ENCODE assay signal across 17 mouse cellular contexts in genomic region chr1:91437573-91437972, GRCm38 (mm10). TPM values are rescaled to one million over a fixed set of nuclear protein-coding genes. Genes with fewer than 3 reads are reported as not detected.
DNase-seq lines count a peak whose midpoint lies in the region; ATAC-seq and TF ChIP-seq lines count a peak whose summit lies in the region.
"Had no signal": no experiment of that assay in that cellular context is flagged by ENCODE, and none has a peak within 500 bp of the region (broad histone marks: within the 10 kb centered on the region; RNA-seq: fewer than 3 reads in every experiment).

No protein-coding gene starts in this region.

- WGBS in liver, postnatal 0 days (ENCODE audit: insufficient replicate concordance) = 56% methylated on average over 7 of the region's 7 CpGs
- WGBS in liver, embryonic 11.5 days = 87% methylated on average over 7 of the region's 7 CpGs
- WGBS in lung, embryonic 16.5 days = 86% methylated on average over 7 of the region's 7 CpGs
- 85% methylated on average over 7 of the region's 7 CpGs for WGBS in small intestine, adult 2 months

- no peaks in the 10 kb centered on the region for H3K9me3 ChIP-seq in liver, postnatal 0 days (ENCODE audit: low read length)
- no peaks in the 10 kb centered on the region for H3K9me3 ChIP-seq in liver, embryonic 11.5 days (ENCODE audit: control insufficient read depth, low read length)
- H3K9me3 ChIP-seq in lung, embryonic 16.5 days (ENCODE audit: control insufficient read depth, low read length) = no peaks in the 10 kb centered on the region
- H3K9me3 ChIP-seq: heart, embryonic 13.5 days; liver, embryonic 15.5 days; midbrain, embryonic 13.5 days had no signal

- no peak for TF ChIP-seq CTCF in gastrocnemius, adult 2 months (IDR thresholded peaks at IDR 0.05)
- TF ChIP-seq CTCF in liver, postnatal 0 days (IDR thresholded peaks at IDR 0.05; ENCODE audit: low read depth) = no peak
- no peak for TF ChIP-seq CTCF in small intestine, adult 2 months (IDR thresholded peaks at IDR 0.05; ENCODE audit: extremely low read depth, insufficient read length, insufficient replicate concordance, low read depth, low read length)

- H3K36me3 ChIP-seq in liver, postnatal 0 days (replicated peaks; ENCODE audit: insufficient read depth, low read length) = peaks cover 37% of the 10 kb centered on the region
- H3K36me3 ChIP-seq in liver, embryonic 11.5 days (ENCODE audit: control insufficient read depth, insufficient read depth, low read length) = peaks cover 5% of the 10 kb centered on the region
- H3K36me3 ChIP-seq in lung, embryonic 16.5 days (ENCODE audit: control insufficient read depth, insufficient read depth, low read length) = peaks cover 27% of the 10 kb centered on the region
- H3K36me3 ChIP-seq in small intestine, adult 2 months (ENCODE audit: control insufficient read depth, insufficient read depth, low read length) = peaks cover 54% of the 10 kb centered on the region

- TF ChIP-seq EP300 in liver, postnatal 0 days (IDR thresholded peaks at IDR 0.05; ENCODE audit: low read depth) = peak; percentile 67; the same call in 1 of the 2 replicates

- no peak for TF ChIP-seq POLR2A in small intestine, adult 2 months (IDR thresholded peaks at IDR 0.05; ENCODE audit: low read depth, low read length)

- no peak overlapping the region for H3K4me3 ChIP-seq in gastrocnemius, adult 2 months
- H3K4me3 ChIP-seq in liver, postnatal 0 days (ENCODE audit: low read depth, low read length) = no peak overlapping the region
- H3K4me3 ChIP-seq in liver, embryonic 11.5 days (ENCODE audit: low read depth, low read length) = no peak overlapping the region
- H3K4me3 ChIP-seq in lung, embryonic 16.5 days (ENCODE audit: low read length) = no peak overlapping the region
- H3K4me3 ChIP-seq in small intestine, adult 2 months (ENCODE audit: low read depth, low read length) = no peak overlapping the region
- H3K4me3 ChIP-seq: heart, embryonic 13.5 days; liver, embryonic 15.5 days; midbrain, embryonic 13.5 days had no signal

- H3K4me2 ChIP-seq in liver, postnatal 0 days (ENCODE audit: low read depth, low read length) = no peak overlapping the region
- H3K4me2 ChIP-seq in liver, embryonic 11.5 days = no peak overlapping the region
- no peak overlapping the region for H3K4me2 ChIP-seq in lung, embryonic 16.5 days (ENCODE audit: low read depth, low read length)
- H3K4me2 ChIP-seq: heart, embryonic 13.5 days; hindbrain, embryonic 14.5 days; liver, embryonic 15.5 days; midbrain, embryonic 13.5 days had no signal

- peaks cover 39% of the 10 kb centered on the region for H3K4me1 ChIP-seq in liver, postnatal 0 days (ENCODE audit: insufficient read depth)
- H3K4me1 ChIP-seq in liver, embryonic 11.5 days (replicated peaks; ENCODE audit: control insufficient read depth, insufficient read depth, low read length) = no peaks in the 10 kb centered on the region
- peaks cover 20% of the 10 kb centered on the region for H3K4me1 ChIP-seq in lung, embryonic 16.5 days (replicated peaks; ENCODE audit: control insufficient read depth, insufficient read depth, low read length)
- peaks cover 18% of the 10 kb centered on the region for H3K4me1 ChIP-seq in small intestine, adult 2 months (ENCODE audit: control insufficient read depth, insufficient read depth, insufficient read length, low read length)

- H3K27me3 ChIP-seq in liver, postnatal 0 days (ENCODE audit: insufficient read depth, low read length) = no peaks in the 10 kb centered on the region
- H3K27me3 ChIP-seq in liver, embryonic 11.5 days (replicated peaks; ENCODE audit: control insufficient read depth, insufficient read depth, low read length) = no peaks in the 10 kb centered on the region
- H3K27me3 ChIP-seq in lung, embryonic 16.5 days (ENCODE audit: control insufficient read depth, insufficient read depth, low read depth, low read length) = no peaks in the 10 kb centered on the region
- no peaks in the 10 kb centered on the region for H3K27me3 ChIP-seq in small intestine, adult 2 months (ENCODE audit: control insufficient read depth, insufficient read depth, low read length)
- H3K27me3 ChIP-seq: heart, embryonic 13.5 days; liver, embryonic 15.5 days; midbrain, embryonic 13.5 days had no signal

- intact Hi-C loops in gastrocnemius, adult 2 months (cut with DNase I) = no loop called here

- H3K27ac ChIP-seq in gastrocnemius, adult 2 months = peak overlapping the region; percentile 90
- H3K27ac ChIP-seq in liver, postnatal 0 days (ENCODE audit: low read depth) = peak overlapping the region; percentile 95
- no peak overlapping the region for H3K27ac ChIP-seq in liver, embryonic 11.5 days (ENCODE audit: low read depth, low read length)
- H3K27ac ChIP-seq in lung, embryonic 16.5 days (ENCODE audit: low read length) = peak overlapping the region; percentile 97
- peak overlapping the region; percentile 87; the same call in 1 of the 2 replicates for H3K27ac ChIP-seq in small intestine, adult 2 months (ENCODE audit: insufficient read depth, low read depth, low read length)
- H3K27ac ChIP-seq: hindbrain, embryonic 14.5 days; midbrain, embryonic 13.5 days had no signal

- ATAC-seq in liver, postnatal 0 days = peak; percentile 77
- no peak for ATAC-seq in liver, embryonic 11.5 days (replicated peaks; ENCODE audit: low FRiP score)
- ATAC-seq in lung, embryonic 16.5 days (ENCODE audit: low read depth) = no peak
- ATAC-seq: midbrain, embryonic 13.5 days had no signal

- DNase-seq in gastrocnemius, adult 2 months = no peak
- DNase-seq in gastrocnemius, adult 8-10 months (ENCODE audit: low spot score in 2 of 2) = no peak
- DNase-seq in liver, postnatal 0 days = peak; percentile 51
- no peak for DNase-seq in liver, embryonic 11.5 days (ENCODE audit: low spot score)
- DNase-seq in urinary bladder, adult 2 months (ENCODE audit: low spot score) = no peak
- DNase-seq in kidney, postnatal 25 days = no peak
- DNase-seq: B cell, adult 2 months; cerebellum, postnatal 36 days; gastrocnemius, postnatal 14 days; kidney, adult 11 months; left cerebral cortex, postnatal 4 days had no signal

- H3K9ac ChIP-seq in liver, postnatal 0 days (replicated peaks) = no peak overlapping the region
- no peak overlapping the region for H3K9ac ChIP-seq in liver, embryonic 11.5 days (ENCODE audit: low read depth, low read length)
- no peak overlapping the region for H3K9ac ChIP-seq in lung, embryonic 16.5 days (ENCODE audit: low read length)
- H3K9ac ChIP-seq: heart, embryonic 13.5 days; hindbrain, embryonic 14.5 days; liver, embryonic 15.5 days; midbrain, embryonic 13.5 days had no signal

RNA-seq across cellular contexts. Expression of gene Per2, which starts 21.6 kb away (rescaled TPM):
- 10 to 100 TPM in 1 of 2 experiments, 1 to 10 TPM in 1; 3.9 to 10.8 TPM for total RNA-seq in gastrocnemius, adult 2 months (2021)
- total RNA-seq in gastrocnemius, adult 8-10 months (2022) = 10 to 100 TPM in 1 of 4 experiments, 1 to 10 TPM in 3; 7.0 to 15.0 (median 8.8) TPM
- polyA plus RNA-seq in liver, postnatal 0 days (2015; fragmentation: Nextera tagmentation; extraction: Ambion mirVana) = 2.4 and 2.5 TPM in 2 replicates
- 4.5 and 6.8 TPM in 2 replicates for polyA plus RNA-seq in liver, embryonic 11.5 days (2014; fragmentation: Nextera tagmentation; extraction: Ambion mirVana)
- 10.7 and 12.2 TPM in 2 replicates for polyA plus RNA-seq in lung, embryonic 16.5 days (2015; fragmentation: Nextera tagmentation; extraction: Ambion mirVana)
- polyA plus RNA-seq in small intestine, adult 2 months (2012; rRNA removed) = 4.1 and 5.2 TPM in 2 replicates
- polyA plus RNA-seq in urinary bladder, adult 2 months (2012; rRNA removed) = 32.2 and 32.9 TPM in 2 replicates

RNA-seq across cellular contexts. Expression of gene Hes6, which starts 23.7 kb away (rescaled TPM):
- 1 to 10 TPM; 4.4 to 7.9 TPM for total RNA-seq in gastrocnemius, adult 2 months (2021)
- total RNA-seq in gastrocnemius, adult 8-10 months (2022) = 1 to 10 TPM; 6.9 to 9.2 (median 7.2) TPM
- 33.1 and 35.0 TPM in 2 replicates for polyA plus RNA-seq in liver, postnatal 0 days (2015; fragmentation: Nextera tagmentation; extraction: Ambion mirVana)
- polyA plus RNA-seq in liver, embryonic 11.5 days (2014; fragmentation: Nextera tagmentation; extraction: Ambion mirVana) = 50.8 and 51.8 TPM in 2 replicates
- polyA plus RNA-seq in lung, embryonic 16.5 days (2015; fragmentation: Nextera tagmentation; extraction: Ambion mirVana) = 73.2 and 77.2 TPM in 2 replicates
- 78.8 and 113 TPM in 2 replicates for polyA plus RNA-seq in small intestine, adult 2 months (2012; rRNA removed)
- polyA plus RNA-seq in urinary bladder, adult 2 months (2012; rRNA removed) = 24.5 and 29.0 TPM in 2 replicates

RNA-seq across cellular contexts. Expression of gene Ilkap, which starts 39.0 kb away (rescaled TPM):
- 10 to 100 TPM; 38.3 to 44.6 TPM for total RNA-seq in gastrocnemius, adult 2 months (2021)
- total RNA-seq in gastrocnemius, adult 8-10 months (2022) = 10 to 100 TPM; 31.2 to 40.1 (median 34.0) TPM
- polyA plus RNA-seq in liver, postnatal 0 days (2015; fragmentation: Nextera tagmentation; extraction: Ambion mirVana) = 40.3 and 42.8 TPM in 2 replicates
- polyA plus RNA-seq in liver, embryonic 11.5 days (2014; fragmentation: Nextera tagmentation; extraction: Ambion mirVana) = 159 and 168 TPM in 2 replicates
- polyA plus RNA-seq in lung, embryonic 16.5 days (2015; fragmentation: Nextera tagmentation; extraction: Ambion mirVana) = 133 and 139 TPM in 2 replicates
- 17.9 and 34.6 TPM in 2 replicates for polyA plus RNA-seq in small intestine, adult 2 months (2012; rRNA removed)
- polyA plus RNA-seq in urinary bladder, adult 2 months (2012; rRNA removed) = 80.1 and 82.9 TPM in 2 replicates

RNA-seq across cellular contexts. Expression of gene Traf3ip1, which starts 56.9 kb away (rescaled TPM):
- 1 to 10 TPM; 3.3 to 4.1 TPM for total RNA-seq in gastrocnemius, adult 2 months (2021)
- total RNA-seq in gastrocnemius, adult 8-10 months (2022) = 1 to 10 TPM; 2.9 to 3.7 (median 3.3) TPM
- polyA plus RNA-seq in liver, postnatal 0 days (2015; fragmentation: Nextera tagmentation; extraction: Ambion mirVana) = 2.2 and 2.5 TPM in 2 replicates
- 4.4 TPM in 2 replicates for polyA plus RNA-seq in liver, embryonic 11.5 days (2014; fragmentation: Nextera tagmentation; extraction: Ambion mirVana)
- polyA plus RNA-seq in lung, embryonic 16.5 days (2015; fragmentation: Nextera tagmentation; extraction: Ambion mirVana) = 12.8 and 13.0 TPM in 2 replicates
- 2.0 and 3.7 TPM in 2 replicates for polyA plus RNA-seq in small intestine, adult 2 months (2012; rRNA removed)
- polyA plus RNA-seq in urinary bladder, adult 2 months (2012; rRNA removed) = 11.7 and 12.0 TPM in 2 replicates
